Mouse (Mus musculus) neural tube, embryonic 13.5 days (tissue): ENCODE measurements around the gene Ccdc58. TPM values are rescaled to one million over a fixed set of nuclear protein-coding genes. Genes with fewer than 3 reads are reported as not detected.
"Not testable (repeated sequence)": the region's sequence is repeated elsewhere in the genome, so short reads cannot be mapped to it uniquely, and the experiment has no call there.

ENCODE experiments used
- ATAC-seq: fragments of 200-750 bp; cut with Nextera tagmentation; 2 replicates; pipeline ENCODE4 v1.8.0; 2017; ENCODE audit warnings: low read depth, mild to moderate bottlenecking, moderate TSS enrichment, moderate library complexity
- H3K27ac ChIP-seq: fragments of 300-500 bp; sonication (generic); replicated peaks from 2 replicates; pipeline ENCODE4 v1.5.1; 2015; ENCODE audit warnings: moderate library complexity, mild to moderate bottlenecking, inconsistent platforms
- H3K27me3 ChIP-seq: fragments of 300-500 bp; sonication (generic); 2 replicates; pipeline ENCODE4 v1.6.1; 2015; ENCODE audit warnings: mild to moderate bottlenecking, inconsistent platforms
- H3K36me3 ChIP-seq: fragments of 300-500 bp; sonication (generic); 2 replicates; pipeline ENCODE4 v1.6.1; 2015; ENCODE audit warnings: mild to moderate bottlenecking, inconsistent platforms
- H3K4me1 ChIP-seq: fragments of 300-500 bp; sonication (generic); replicated peaks from 2 replicates; pipeline ENCODE4 v1.6.1; 2015; ENCODE audit warnings: inconsistent platforms
- H3K4me2 ChIP-seq: fragments of 300-500 bp; sonication (generic); 2 replicates; pipeline ENCODE4 v1.6.1; 2015; ENCODE audit warnings: inconsistent platforms, mild to moderate bottlenecking, moderate library complexity
- H3K4me3 ChIP-seq: fragments of 300-500 bp; sonication (generic); 2 replicates; pipeline ENCODE4 v1.5.1; 2015; ENCODE audit warnings: mild to moderate bottlenecking, inconsistent platforms
- H3K9ac ChIP-seq: fragments of 300-500 bp; sonication (generic); 2 replicates; pipeline ENCODE4 v1.6.1; 2015; ENCODE audit warnings: moderate library complexity, mild to moderate bottlenecking, inconsistent platforms
- H3K9me3 ChIP-seq: fragments of 300-500 bp; sonication (generic); 2 replicates; pipeline ENCODE4 v1.6.1; 2016; ENCODE audit warnings: inconsistent platforms
- WGBS: fragments of 180-500 bp; shearing (Covaris S2); methylation state at CpG from one replicate; pipeline ENCODE4 v1.1.7; 2015; 5-methylcytosine and 5-hydroxymethylcytosine counted together
- polyA plus RNA-seq: library from polyadenylated mRNA; unstranded; fragments of >200 nt; fragmentation: Nextera tagmentation; extraction: Ambion mirVana; gene quantifications from 2 replicates; pipeline ENCODE4 v1.2.1, GENCODE M21; 2015

The Ccdc58 gene
- polyA plus RNA-seq, 1 experiment from 2014 or later, result 41.7 TPM

DNA sequence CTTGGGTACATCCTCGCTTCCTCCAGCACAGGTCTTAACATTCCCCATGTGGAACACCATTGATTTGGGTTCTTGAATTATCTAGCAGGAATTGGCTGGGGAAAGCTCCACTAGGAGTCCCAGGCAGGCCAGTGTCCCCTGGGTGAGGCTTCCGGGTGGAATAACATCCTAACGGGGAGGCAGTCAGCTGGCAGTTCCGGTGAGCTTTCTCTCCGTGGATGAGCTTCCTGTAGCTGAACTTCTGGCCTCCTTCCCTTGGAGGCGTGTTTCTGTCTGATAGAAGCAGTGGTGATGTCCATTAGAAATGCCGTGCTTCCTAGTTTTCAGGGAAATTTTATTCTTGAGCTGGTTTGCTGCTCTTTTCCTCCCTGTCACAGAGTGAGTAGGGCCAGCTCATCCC, 17.6 kb downstream of the Ccdc58 start:
- Histone ChIP-seq H3K9ac (no peak overlapping the region), H3K4me3 (no peak overlapping the region), H3K4me1 (no peaks in the 10 kb centered on the region), H3K9me3 (no peaks in the 10 kb centered on the region), H3K27ac (no peak overlapping the region), H3K36me3 (peaks cover 48% of the 10 kb centered on the region), H3K4me2 (no peak overlapping the region), H3K27me3 (no peaks in the 10 kb centered on the region)
- ATAC-seq, result no peak
- WGBS, result 86% methylated on average over 7 of the region's 7 CpGs

GRCm38 (mm10) chr16:36089850-36090616, 18.5 kb downstream of the Ccdc58 start:
- Histone ChIP-seq H3K9me3 (no peaks in the 10 kb centered on the region), H3K4me3 (no peak overlapping the region), H3K36me3 (peaks cover 45% of the 10 kb centered on the region), H3K4me2 (no peak overlapping the region), H3K27ac (no peak overlapping the region), H3K4me1 (no peaks in the 10 kb centered on the region), H3K9ac (no peak overlapping the region), H3K27me3 (no peaks in the 10 kb centered on the region)
- no peak for ATAC-seq
- WGBS, result 75% methylated on average over 8 of the region's 8 CpGs

- Histone ChIP-seq H3K27me3 (no peaks in the 10 kb centered on the region), H3K9ac (no peak overlapping the region), H3K4me1 (no peaks in the 10 kb centered on the region), H3K4me2 (no peak overlapping the region), H3K4me3 (no peak overlapping the region), H3K27ac (no peak overlapping the region), H3K36me3 (peaks cover 37% of the 10 kb centered on the region), H3K9me3 (no peaks in the 10 kb centered on the region)
- no peak for ATAC-seq
- 86% methylated on average over 11 of the region's 11 CpGs for WGBS
Observed at GRCm38 (mm10) chr16:36090785-36091509, 19.5 kb downstream of the Ccdc58 start.

DNA sequence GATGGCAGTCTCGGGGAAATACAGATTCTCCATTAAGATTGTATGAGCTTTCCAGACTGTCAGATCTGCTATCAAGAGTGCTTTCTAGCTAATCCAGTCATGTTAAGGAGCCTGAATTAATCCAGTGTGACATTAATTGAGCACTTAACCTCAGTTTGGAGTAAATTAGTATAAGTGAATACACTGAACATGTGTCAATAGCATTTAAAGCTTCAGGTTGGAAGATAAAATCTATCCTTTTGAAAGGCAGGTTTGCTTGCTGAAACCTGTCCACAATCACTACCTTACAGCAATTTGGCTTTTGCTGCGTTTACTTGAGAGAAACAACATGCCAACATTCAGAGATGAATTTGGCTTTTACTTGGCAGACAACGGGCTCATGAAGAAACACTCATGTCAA, 22.6 kb downstream of the Ccdc58 start:
- no peaks in the 10 kb centered on the region for H3K27me3 ChIP-seq
- no peak overlapping the region for H3K4me2 ChIP-seq
- no peak overlapping the region for H3K4me3 ChIP-seq

DNA sequence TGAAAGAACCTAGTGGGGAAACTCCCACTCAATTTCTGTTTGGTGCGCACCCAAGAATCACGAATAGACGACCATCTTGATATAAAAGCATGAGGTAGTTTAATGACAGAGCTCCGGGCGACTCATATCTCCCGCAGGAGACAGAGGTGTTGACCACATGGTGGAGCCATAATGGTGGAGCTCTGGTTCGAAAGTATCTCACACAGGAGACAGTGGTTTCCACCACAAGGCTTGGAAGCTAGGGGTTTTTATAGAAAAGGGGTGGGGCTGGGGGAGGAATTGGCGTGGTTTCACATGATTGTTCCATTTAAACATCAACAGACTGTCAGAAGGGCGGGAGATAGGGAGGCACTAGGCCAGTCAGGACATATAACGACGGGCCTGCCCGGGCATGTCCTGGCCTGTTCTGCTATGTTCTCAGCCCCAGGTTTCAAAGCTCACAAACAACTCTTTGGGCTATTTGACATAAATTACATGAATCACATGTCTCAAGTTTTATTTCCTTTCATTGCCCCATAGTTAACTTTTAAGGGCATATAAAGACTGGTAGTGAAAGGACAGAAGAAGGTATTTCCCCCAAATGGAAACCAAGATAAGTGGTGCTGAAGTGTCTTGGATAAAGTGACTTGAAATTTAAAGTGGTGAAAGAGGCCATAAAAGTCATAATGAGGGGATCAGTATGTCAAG, 26.5 kb downstream of the Ccdc58 start:
- not testable (repeated sequence) for H3K9ac ChIP-seq, ATAC-seq, H3K27me3 ChIP-seq, H3K4me1 ChIP-seq, H3K9me3 ChIP-seq, H3K4me2 ChIP-seq, H3K4me3 ChIP-seq, H3K27ac ChIP-seq, H3K36me3 ChIP-seq
- WGBS, result 93% methylated on average over 12 of the region's 12 CpGs

More for the DNA sequence above, 22.6 kb downstream of the Ccdc58 start:
- Histone ChIP-seq H3K4me1 (no peaks in the 10 kb centered on the region), H3K36me3 (peaks cover 14% of the 10 kb centered on the region), H3K9ac (no peak overlapping the region), H3K9me3 (no peaks in the 10 kb centered on the region), H3K27ac (no peak overlapping the region)
- WGBS, result 85% methylated on average over 3 of the region's 3 CpGs
- ATAC-seq, result no peak

GRCm38 (mm10) chr16:36101526-36101925, 30.0 kb downstream of the Ccdc58 start:
- H3K9me3 ChIP-seq, result no peaks in the 10 kb centered on the region
- no peaks in the 10 kb centered on the region for H3K4me1 ChIP-seq
- H3K4me3 ChIP-seq, result no peak overlapping the region
- H3K27me3 ChIP-seq, result no peaks in the 10 kb centered on the region
- H3K9ac ChIP-seq, result no peak overlapping the region
- no peaks in the 10 kb centered on the region for H3K36me3 ChIP-seq
- WGBS, result 87% methylated on average over 1 of the region's 1 CpGs
- ATAC-seq, result no peak
- H3K4me2 ChIP-seq, result no peak overlapping the region
- H3K27ac ChIP-seq, result no peak overlapping the region

GRCm38 (mm10) chr16:36102211-36102610, 30.7 kb downstream of the Ccdc58 start:
- no peak overlapping the region for H3K9ac ChIP-seq

DNA sequence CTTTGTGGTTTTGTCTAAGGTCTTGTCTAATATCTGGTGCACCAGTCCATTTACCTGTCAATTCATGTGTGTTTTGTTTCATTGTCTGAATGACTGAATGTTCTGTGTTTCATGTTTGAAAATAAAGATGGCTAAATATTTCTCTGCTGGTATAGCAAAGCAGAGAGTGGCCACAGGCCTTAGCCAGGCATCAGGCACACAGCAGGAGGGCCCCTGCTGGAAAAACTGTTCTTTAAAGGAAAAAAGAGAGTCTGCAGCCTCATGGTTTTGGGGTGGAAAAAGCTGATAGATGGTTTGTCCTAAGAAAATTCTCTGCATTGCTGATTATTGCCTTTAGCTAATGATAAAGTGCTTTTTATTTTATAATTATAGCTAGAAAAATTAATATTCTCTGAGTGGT, 40.0 kb downstream of the Ccdc58 start:
- H3K4me1 ChIP-seq, H3K9ac ChIP-seq, H3K9me3 ChIP-seq, H3K36me3 ChIP-seq, H3K4me2 ChIP-seq, H3K27ac ChIP-seq, H3K4me3 ChIP-seq, ATAC-seq, H3K27me3 ChIP-seq: not testable (repeated sequence)

More at GRCm38 (mm10) chr16:36102211-36102610, 30.7 kb downstream of the Ccdc58 start:
- H3K27ac ChIP-seq, result no peak overlapping the region
- no peaks in the 10 kb centered on the region for H3K36me3 ChIP-seq
- no peak overlapping the region for H3K4me2 ChIP-seq
- no peak for ATAC-seq
- no peaks in the 10 kb centered on the region for H3K9me3 ChIP-seq
- no peaks in the 10 kb centered on the region for H3K27me3 ChIP-seq
- WGBS, result 90% methylated on average over 1 of the region's 1 CpGs
- no peaks in the 10 kb centered on the region for H3K4me1 ChIP-seq
- no peak overlapping the region for H3K4me3 ChIP-seq

GRCm38 (mm10) chr16:36115751-36116150, 44.3 kb downstream of the Ccdc58 start:
- H3K27ac ChIP-seq, H3K4me2 ChIP-seq, H3K4me3 ChIP-seq, H3K27me3 ChIP-seq, H3K9me3 ChIP-seq, ATAC-seq, H3K36me3 ChIP-seq, H3K9ac ChIP-seq, H3K4me1 ChIP-seq: not testable (repeated sequence)
- WGBS, result 93% methylated on average over 6 of the region's 6 CpGs

DNA sequence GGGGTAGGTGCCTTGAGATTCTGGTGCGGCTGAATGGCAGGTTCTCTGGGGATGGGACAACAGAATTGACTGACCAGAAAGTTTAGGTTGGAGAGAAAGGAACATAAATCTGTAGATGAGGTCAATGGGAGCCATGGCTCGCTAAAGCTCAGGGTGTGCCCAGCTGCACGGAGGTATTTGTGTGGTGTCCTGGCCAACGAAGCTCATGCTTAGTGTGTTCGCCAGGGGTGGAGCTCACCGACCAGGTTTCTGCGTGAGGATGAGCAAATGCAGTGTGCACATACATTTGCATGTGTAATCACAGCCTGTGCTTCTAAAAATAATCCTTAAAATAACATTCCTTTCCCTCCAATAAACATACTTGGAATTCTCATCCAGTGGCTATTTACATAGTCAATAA, 56.6 kb downstream of the Ccdc58 start:
- Histone ChIP-seq H3K4me1 (no peaks in the 10 kb centered on the region), H3K9ac (no peak overlapping the region), H3K27me3 (no peaks in the 10 kb centered on the region), H3K36me3 (no peaks in the 10 kb centered on the region), H3K4me2 (no peak overlapping the region), H3K4me3 (no peak overlapping the region), H3K27ac (no peak overlapping the region), H3K9me3 (no peaks in the 10 kb centered on the region)
- 88% methylated on average over 7 of the region's 7 CpGs for WGBS
- ATAC-seq, result no peak

DNA sequence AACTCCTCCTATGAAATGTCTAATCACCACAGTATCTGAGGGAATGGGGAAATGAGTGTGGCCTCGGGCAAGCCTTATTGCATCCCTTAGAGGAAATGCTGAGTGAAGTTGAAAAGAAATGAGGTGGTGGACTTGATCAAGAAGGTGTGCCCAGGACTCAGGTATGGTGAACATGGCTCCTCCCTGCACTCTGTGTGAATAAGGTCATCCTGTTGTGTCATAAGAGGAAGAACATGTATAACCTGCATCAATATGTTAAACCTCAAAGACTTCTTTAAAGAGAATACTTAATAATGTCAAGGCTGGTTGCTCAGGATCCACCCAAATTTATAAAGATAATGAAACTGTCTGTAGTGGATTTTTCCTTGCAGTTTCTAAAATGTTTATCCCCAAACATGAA, 59.7 kb downstream of the Ccdc58 start, which contains the start of gene Csta1:
Gene Csta1, minus strand, starts transcription at position 101 of the 400 bp plus-strand sequence.
- H3K36me3 ChIP-seq, result no peaks in the 10 kb centered on the region
- H3K4me1 ChIP-seq, result no peaks in the 10 kb centered on the region
- no peak within 1 kb of the TSS for H3K4me2 ChIP-seq
- H3K9ac ChIP-seq, result no peak within 1 kb of the TSS
- no peak for ATAC-seq
- no peaks in the 10 kb centered on the region for H3K9me3 ChIP-seq
- H3K4me3 ChIP-seq, result no peak within 1 kb of the TSS
- H3K27me3 ChIP-seq, result no peaks in the 10 kb centered on the region
- no peak within 1 kb of the TSS for H3K27ac ChIP-seq
- WGBS, result 78% methylated on average over 1 of the region's 1 CpGs

GRCm38 (mm10) chr16:36138201-36138600, 66.7 kb downstream of the Ccdc58 start:
- no peak overlapping the region for H3K4me2 ChIP-seq
- WGBS, result 75% methylated on average over 2 of the region's 2 CpGs
- H3K9me3 ChIP-seq, result no peaks in the 10 kb centered on the region
- H3K4me3 ChIP-seq, result no peak overlapping the region
- H3K36me3 ChIP-seq, result no peaks in the 10 kb centered on the region
- H3K9ac ChIP-seq, result no peak overlapping the region
- no peak for ATAC-seq
- H3K27me3 ChIP-seq, result no peaks in the 10 kb centered on the region
- no peak overlapping the region for H3K27ac ChIP-seq
- H3K4me1 ChIP-seq, result no peaks in the 10 kb centered on the region
